Mouse (Mus musculus): ENCODE measurements around the gene Prr3. TPM values are rescaled to one million over a fixed set of nuclear protein-coding genes. Genes with fewer than 3 reads are reported as not detected.

Prr3 gene
- polyA plus RNA-seq, 1 experiment from 2014 or later, result 44.4 TPM

- peaks cover 7% of the 10 kb centered on the region; the same call in 1 of the 2 replicates for H3K36me3 ChIP-seq (ENCODE audit: control insufficient read depth, insufficient read depth, low read length)
- peak; percentile 84 for DNase-seq (ENCODE audit: low spot score)
- peak overlapping the region; percentile 12; the same call in 1 of the 2 replicates for H3K4me3 ChIP-seq (ENCODE audit: low read depth, low read length)
- no peaks in the 10 kb centered on the region for H3K27me3 ChIP-seq (ENCODE audit: control insufficient read depth, insufficient read depth, low read length)
- ATAC-seq (ENCODE audit: insufficient read depth, low FRiP score, low TSS enrichment), result peak; percentile 77
- H3K27ac ChIP-seq (ENCODE audit: low read depth, low read length), result no peak overlapping the region
- WGBS, result 9% methylated on average over 17 of the region's 17 CpGs
- H3K9ac ChIP-seq (ENCODE audit: low read length), result no peak overlapping the region
- no peaks in the 10 kb centered on the region for H3K9me3 ChIP-seq (ENCODE audit: control insufficient read depth, low read length)
- peaks cover 4% of the 10 kb centered on the region; the same call in 1 of the 2 replicates for H3K4me1 ChIP-seq (ENCODE audit: control insufficient read depth, insufficient read depth, low read length)
- H3K4me2 ChIP-seq (ENCODE audit: low read depth), result peak overlapping the region; percentile 25; the same call in 1 of the 2 replicates
Observed at GRCm38 (mm10) chr17:35993675-35994074, 13.6 kb upstream of the Prr3 start.

- Histone ChIP-seq H3K4me3 (ENCODE audit: low read depth, low read length) (no peak overlapping the region), H3K9ac (ENCODE audit: low read length) (no peak overlapping the region), H3K4me1 (ENCODE audit: control insufficient read depth, insufficient read depth, low read length) (peaks cover 4% of the 10 kb centered on the region; the same call in 1 of the 2 replicates), H3K36me3 (ENCODE audit: control insufficient read depth, insufficient read depth, low read length) (peaks cover 7% of the 10 kb centered on the region; the same call in 1 of the 2 replicates), H3K27ac (ENCODE audit: low read depth, low read length) (no peak overlapping the region), H3K27me3 (ENCODE audit: control insufficient read depth, insufficient read depth, low read length) (no peaks in the 10 kb centered on the region), H3K9me3 (ENCODE audit: control insufficient read depth, low read length) (no peaks in the 10 kb centered on the region), H3K4me2 (ENCODE audit: low read depth) (no peak overlapping the region)
- no peak for ATAC-seq (ENCODE audit: insufficient read depth, low FRiP score, low TSS enrichment)
- DNase-seq (ENCODE audit: low spot score), result no peak
- WGBS, result 58% methylated on average over 10 of the region's 10 CpGs
Observed at GRCm38 (mm10) chr17:35991781-35992180, 11.7 kb upstream of the Prr3 start.

GRCm38 (mm10) chr17:35981776-35982175 lies 1.7 kb upstream of the Prr3 start:
- no peaks in the 10 kb centered on the region for H3K9me3 ChIP-seq (ENCODE audit: control insufficient read depth, low read length)
- H3K4me1 ChIP-seq (ENCODE audit: control insufficient read depth, insufficient read depth, low read length), result peaks cover 10% of the 10 kb centered on the region
- no peak for DNase-seq (ENCODE audit: low spot score)
- H3K27me3 ChIP-seq (ENCODE audit: control insufficient read depth, insufficient read depth, low read length), result no peaks in the 10 kb centered on the region
- no peak overlapping the region for H3K27ac ChIP-seq (ENCODE audit: low read depth, low read length)
- no peak overlapping the region for H3K4me3 ChIP-seq (ENCODE audit: low read depth, low read length)
- H3K4me2 ChIP-seq (ENCODE audit: low read depth), result no peak overlapping the region
- 92% methylated on average over 9 of the region's 9 CpGs for WGBS
- H3K9ac ChIP-seq (ENCODE audit: low read length), result no peak overlapping the region
- ATAC-seq (ENCODE audit: insufficient read depth, low FRiP score, low TSS enrichment), result no peak
- peaks cover 11% of the 10 kb centered on the region for H3K36me3 ChIP-seq (ENCODE audit: control insufficient read depth, insufficient read depth, low read length)

- peak overlapping the region; percentile 74 for H3K9ac ChIP-seq (ENCODE audit: low read length)
- H3K36me3 ChIP-seq (ENCODE audit: control insufficient read depth, insufficient read depth, low read length), result peaks cover 6% of the 10 kb centered on the region
- peaks cover 10% of the 10 kb centered on the region for H3K4me1 ChIP-seq (ENCODE audit: control insufficient read depth, insufficient read depth, low read length)
- DNase-seq (ENCODE audit: low spot score), result peak; percentile 58
- H3K4me2 ChIP-seq (ENCODE audit: low read depth), result peak overlapping the region; percentile 92
- H3K4me3 ChIP-seq (ENCODE audit: low read depth, low read length), result peak overlapping the region; percentile 56
- ATAC-seq (ENCODE audit: insufficient read depth, low FRiP score, low TSS enrichment), result peak; percentile 32; the same call in 1 of the 2 replicates
- no peaks in the 10 kb centered on the region for H3K27me3 ChIP-seq (ENCODE audit: control insufficient read depth, insufficient read depth, low read length)
- under 1% methylated on average over 26 of the region's 29 CpGs for WGBS
- peak overlapping the region; percentile 90 for H3K27ac ChIP-seq (ENCODE audit: low read depth, low read length)
- H3K9me3 ChIP-seq (ENCODE audit: control insufficient read depth, low read length), result no peaks in the 10 kb centered on the region
Observed at GRCm38 (mm10) chr17:35980363-35980754, 323 bp upstream of the Prr3 start.

GRCm38 (mm10) chr17:35978811-35979400 lies 1.1 kb downstream of the Prr3 start:
- Histone ChIP-seq H3K9me3 (ENCODE audit: control insufficient read depth, low read length) (no peaks in the 10 kb centered on the region), H3K9ac (ENCODE audit: low read length) (peak overlapping the region; percentile 74), H3K27ac (ENCODE audit: low read depth, low read length) (peak overlapping the region; percentile 90), H3K36me3 (ENCODE audit: control insufficient read depth, insufficient read depth, low read length) (peaks cover 12% of the 10 kb centered on the region), H3K4me3 (ENCODE audit: low read depth, low read length) (peak overlapping the region; percentile 56), H3K4me2 (ENCODE audit: low read depth) (peak overlapping the region; percentile 92), H3K4me1 (ENCODE audit: control insufficient read depth, insufficient read depth, low read length) (peaks cover 10% of the 10 kb centered on the region), H3K27me3 (ENCODE audit: control insufficient read depth, insufficient read depth, low read length) (no peaks in the 10 kb centered on the region)
- under 1% methylated on average over 41 of the region's 41 CpGs for WGBS
- ATAC-seq (ENCODE audit: insufficient read depth, low FRiP score, low TSS enrichment) (peak; percentile 86), DNase-seq (ENCODE audit: low spot score) (peak; percentile 92)

GRCm38 (mm10) chr17:35972131-35972530 lies 7.9 kb downstream of the Prr3 start:
- H3K4me3 ChIP-seq (ENCODE audit: low read depth, low read length), result no peak overlapping the region
- H3K9ac ChIP-seq (ENCODE audit: low read length), result no peak overlapping the region
- H3K9me3 ChIP-seq (ENCODE audit: control insufficient read depth, low read length), result no peaks in the 10 kb centered on the region
- no peak overlapping the region for H3K4me2 ChIP-seq (ENCODE audit: low read depth)
- H3K4me1 ChIP-seq (ENCODE audit: control insufficient read depth, insufficient read depth, low read length), result peaks cover 7% of the 10 kb centered on the region
- 90% methylated on average over 1 of the region's 1 CpGs for WGBS
- H3K27ac ChIP-seq (ENCODE audit: low read depth, low read length), result no peak overlapping the region
- H3K36me3 ChIP-seq (ENCODE audit: control insufficient read depth, insufficient read depth, low read length), result peaks cover 8% of the 10 kb centered on the region
- H3K27me3 ChIP-seq (ENCODE audit: control insufficient read depth, insufficient read depth, low read length), result no peaks in the 10 kb centered on the region
- DNase-seq (ENCODE audit: low spot score), result no peak
- ATAC-seq (ENCODE audit: insufficient read depth, low FRiP score, low TSS enrichment), result no peak

- peaks cover 7% of the 10 kb centered on the region for H3K4me1 ChIP-seq (ENCODE audit: control insufficient read depth, insufficient read depth, low read length)
- peak; percentile 98 for ATAC-seq (ENCODE audit: insufficient read depth, low FRiP score, low TSS enrichment)
- H3K4me3 ChIP-seq (ENCODE audit: low read depth, low read length), result peak within 1 kb of the TSS; percentile 92
- under 1% methylated on average over 68 of the region's 68 CpGs for WGBS
- H3K27ac ChIP-seq (ENCODE audit: low read depth, low read length), result peak within 1 kb of the TSS; percentile 42; the same call in 1 of the 2 replicates
- no peaks in the 10 kb centered on the region for H3K9me3 ChIP-seq (ENCODE audit: control insufficient read depth, low read length)
- peak; percentile 99 for DNase-seq (ENCODE audit: low spot score)
- peak within 1 kb of the TSS; percentile 84 for H3K4me2 ChIP-seq (ENCODE audit: low read depth)
- H3K9ac ChIP-seq (ENCODE audit: low read length), result peak within 1 kb of the TSS; percentile 81
- H3K36me3 ChIP-seq (ENCODE audit: control insufficient read depth, insufficient read depth, low read length), result peaks cover 10% of the 10 kb centered on the region
- H3K27me3 ChIP-seq (ENCODE audit: control insufficient read depth, insufficient read depth, low read length), result no peaks in the 10 kb centered on the region
Observed at GRCm38 (mm10) chr17:35969418-35970389, 10.3 kb downstream of the Prr3 start, which contains the start of gene Abcf1. Gene Abcf1 (minus strand): TSS chr17:35969761.

- no peak overlapping the region for H3K9ac ChIP-seq (ENCODE audit: low read length)
- ATAC-seq (ENCODE audit: insufficient read depth, low FRiP score, low TSS enrichment), result no peak
- no peaks in the 10 kb centered on the region for H3K9me3 ChIP-seq (ENCODE audit: control insufficient read depth, low read length)
- peaks cover 7% of the 10 kb centered on the region for H3K36me3 ChIP-seq (ENCODE audit: control insufficient read depth, insufficient read depth, low read length)
- peaks cover 7% of the 10 kb centered on the region for H3K4me1 ChIP-seq (ENCODE audit: control insufficient read depth, insufficient read depth, low read length)
- 92% methylated on average over 2 of the region's 2 CpGs for whole genome bisulfite sequencing
- H3K4me2 ChIP-seq (ENCODE audit: low read depth), result no peak overlapping the region
- no peak overlapping the region for H3K27ac ChIP-seq (ENCODE audit: low read depth, low read length)
- no peaks in the 10 kb centered on the region for H3K27me3 ChIP-seq (ENCODE audit: control insufficient read depth, insufficient read depth, low read length)
- no peak for DNase-seq (ENCODE audit: low spot score)
- no peak overlapping the region for H3K4me3 ChIP-seq (ENCODE audit: low read depth, low read length)
Observed at GRCm38 (mm10) chr17:35967621-35968020, 12.4 kb downstream of the Prr3 start.
